Mouse (Mus musculus) kidney, postnatal 0 days (tissue): Measurements from ENCODE around the gene Ptprk. TPM values are rescaled to one million over a fixed set of nuclear protein-coding genes. Genes with fewer than 3 reads are reported as not detected.

Experiments
- ATAC-seq: fragments of 200-750 bp; cut with Nextera tagmentation; replicated peaks from 2 replicates; pipeline ENCODE4 v1.8.0; 2017; ENCODE audit warnings: low read depth, moderate number of reproducible peaks, moderate TSS enrichment, moderate library complexity; ENCODE audit not compliant: low FRiP score
- DNase-seq: peaks from one replicate; pipeline ENCODE4 v3.0.0-alpha.2; 2016; ENCODE audit warnings: low spot score
- H3K27ac ChIP-seq: fragments of 300-500 bp; sonication (generic); 2 replicates; pipeline ENCODE4 v1.5.1; 2014; ENCODE audit warnings: mild to moderate bottlenecking
- H3K27me3 ChIP-seq: fragments of 300-500 bp; sonication (generic); 2 replicates; pipeline ENCODE4 v1.6.1; 2014; ENCODE audit warnings: low read length, mixed read lengths; ENCODE audit not compliant: insufficient read depth
- H3K36me3 ChIP-seq: fragments of 300-500 bp; sonication (generic); 2 replicates; pipeline ENCODE4 v1.6.1; 2014; ENCODE audit warnings: low read length, mixed read lengths; ENCODE audit not compliant: insufficient read depth
- H3K4me1 ChIP-seq: fragments of 300-500 bp; sonication (generic); replicated peaks from 2 replicates; pipeline ENCODE4 v1.6.1; 2014; ENCODE audit warnings: antibody characterized with exemption, low read length, mixed read lengths; ENCODE audit not compliant: insufficient read depth
- H3K4me2 ChIP-seq: fragments of 300-500 bp; sonication (generic); 2 replicates; pipeline ENCODE4 v1.6.1; 2014; ENCODE audit warnings: mild to moderate bottlenecking, low read length, moderate library complexity, mixed read lengths
- H3K4me3 ChIP-seq: fragments of 300-500 bp; sonication (generic); replicated peaks from 2 replicates; pipeline ENCODE4 v1.5.1; 2014; ENCODE audit warnings: low read depth, low read length
- H3K9ac ChIP-seq: fragments of 300-500 bp; sonication (generic); 2 replicates; pipeline ENCODE4 v1.6.1; 2014; ENCODE audit warnings: low read depth, low read length
- H3K9me3 ChIP-seq: fragments of 300-500 bp; sonication (generic); replicated peaks from 2 replicates; pipeline ENCODE4 v1.6.1; 2016; ENCODE audit warnings: low read length, inconsistent platforms, mixed read lengths
- CTCF ChIP-seq: IDR thresholded peaks from 2 replicates; pipeline ENCODE4 v1.5.1; 2016; ENCODE audit warnings: antibody characterized with exemption, low read depth, mild to moderate bottlenecking, moderate library complexity
- WGBS: fragments of 180-500 bp; shearing (Covaris S2); extraction: QIAGEN DNeasy Blood & Tissue Kit; methylation state at CpG from one replicate; pipeline ENCODE4 v1.1.7; 2014; 5-methylcytosine and 5-hydroxymethylcytosine counted together
- microRNA-seq: library from miRNA; unstranded; fragments of <30 nt; microRNA quantifications from one replicate; pipeline ENCODE4, GENCODE M21; 2016
- polyA plus RNA-seq: library from polyadenylated mRNA; unstranded; fragments of >200 nt; fragmentation: Nextera tagmentation; extraction: Ambion mirVana; gene quantifications from 2 replicates; pipeline ENCODE4 v1.2.1, GENCODE M21; 2015

Gene Ptprk
- polyA plus RNA-seq, 1 experiment from 2014 or later, result 24.5 TPM

DNA sequence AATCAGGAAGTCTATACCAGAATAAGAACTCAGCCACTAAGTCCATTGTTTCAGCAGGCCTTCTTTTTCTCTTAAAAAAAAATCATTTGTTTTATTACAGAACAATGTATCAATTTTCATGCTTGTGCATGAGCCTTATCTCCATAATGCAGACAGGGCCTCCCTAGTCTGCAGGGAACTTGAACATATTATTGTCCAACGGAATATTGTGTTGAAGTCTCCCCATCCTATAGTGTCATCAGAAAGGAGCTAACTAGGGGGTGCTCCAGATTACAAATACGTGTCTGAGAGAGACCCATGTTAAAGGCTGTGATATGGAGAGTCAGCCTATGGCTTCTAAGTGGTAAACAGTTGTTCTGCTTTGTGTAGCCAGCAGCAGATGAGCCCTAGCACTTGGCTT is 543.4 kb downstream of the Ptprk start:
- no peak for TF ChIP-seq CTCF
- no peak for DNase-seq
- Histone ChIP-seq H3K9ac (no peak overlapping the region), H3K27ac (no peak overlapping the region), H3K4me3 (no peak overlapping the region), H3K9me3 (no peaks in the 10 kb centered on the region), H3K4me1 (no peaks in the 10 kb centered on the region), H3K27me3 (no peaks in the 10 kb centered on the region), H3K4me2 (no peak overlapping the region), H3K36me3 (no peaks in the 10 kb centered on the region)
- ATAC-seq, result no peak
- WGBS, result 88% methylated on average over 2 of the region's 2 CpGs

DNA sequence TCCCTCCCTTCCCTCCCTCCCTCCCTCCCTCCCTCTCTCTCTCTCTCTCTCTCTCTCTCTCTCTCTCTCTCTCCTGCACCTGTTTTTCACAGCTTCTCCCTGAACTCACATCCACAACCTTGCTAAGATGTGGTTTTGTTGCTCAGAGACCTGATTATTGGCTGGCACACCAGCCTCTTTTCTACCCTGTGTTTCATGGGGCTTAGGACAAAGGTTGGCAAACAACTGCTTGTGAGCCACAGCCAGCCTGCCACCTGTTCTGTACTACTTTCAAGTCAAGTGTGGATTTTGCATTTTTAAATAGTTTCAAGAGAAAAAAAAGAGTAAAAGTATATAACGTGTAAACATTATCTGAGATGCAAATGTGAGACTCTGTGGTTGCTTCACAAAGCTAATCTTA is 544.8 kb downstream of the Ptprk start:
- WGBS, result 88% methylated on average over 1 of the region's 1 CpGs
- Histone ChIP-seq H3K27me3 (no peaks in the 10 kb centered on the region), H3K4me3 (no peak overlapping the region), H3K4me1 (no peaks in the 10 kb centered on the region), H3K4me2 (no peak overlapping the region), H3K27ac (no peak overlapping the region), H3K36me3 (no peaks in the 10 kb centered on the region), H3K9ac (no peak overlapping the region), H3K9me3 (no peaks in the 10 kb centered on the region)
- no peak for ATAC-seq
- no peak for TF ChIP-seq CTCF
- no peak for DNase-seq

DNA sequence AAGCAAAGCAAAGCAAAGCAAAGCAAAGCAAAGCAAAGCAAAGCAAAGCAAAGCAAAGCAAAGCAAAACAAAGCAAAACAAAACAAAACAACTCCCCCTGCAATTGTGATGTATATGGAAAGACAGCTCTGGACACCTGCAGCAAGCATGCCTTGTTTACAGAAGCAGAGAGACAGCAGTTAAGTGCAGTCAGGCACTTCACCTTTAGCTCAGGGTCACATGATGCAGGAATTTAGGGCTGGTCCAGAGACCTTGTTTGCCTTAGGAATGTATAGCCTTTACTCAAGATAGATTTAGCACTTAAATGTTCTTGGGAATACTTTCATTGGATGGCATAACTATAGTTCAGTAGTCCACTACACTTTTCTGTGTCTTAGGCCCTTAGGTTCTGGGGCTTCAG is 561.5 kb downstream of the Ptprk start:
- no peaks in the 10 kb centered on the region for H3K36me3 ChIP-seq
- H3K9me3 ChIP-seq, result no peaks in the 10 kb centered on the region
- no peaks in the 10 kb centered on the region for H3K4me1 ChIP-seq
- DNase-seq (no peak), ATAC-seq (no peak; the same call in 1 of the 2 replicates)
- no peaks in the 10 kb centered on the region for H3K27me3 ChIP-seq
- no peak overlapping the region for H3K9ac ChIP-seq
- no peak overlapping the region for H3K4me2 ChIP-seq
- H3K27ac ChIP-seq, result no peak overlapping the region
- no peak overlapping the region for H3K4me3 ChIP-seq
- TF ChIP-seq CTCF, result no peak

- no peaks in the 10 kb centered on the region for H3K27me3 ChIP-seq
- 96% methylated on average over 2 of the region's 2 CpGs for WGBS
- H3K4me2 ChIP-seq, result no peak overlapping the region
- H3K27ac ChIP-seq, result no peak overlapping the region
- no peaks in the 10 kb centered on the region for H3K4me1 ChIP-seq
- no peak overlapping the region for H3K4me3 ChIP-seq
- no peak overlapping the region for H3K9ac ChIP-seq
- no peaks in the 10 kb centered on the region for H3K36me3 ChIP-seq
- no peak for DNase-seq
- no peaks in the 10 kb centered on the region for H3K9me3 ChIP-seq
- ATAC-seq, result no peak
- TF ChIP-seq CTCF, result no peak
These were observed 567.3 kb downstream of the Ptprk start for GRCm38 (mm10) chr10:28641887-28642286.

Small RNAs within 50 kb of the gene (microRNA-seq; reads per million reads assigned to microRNA genes)
- gene Gm22370, result not detected
